Mouse (Mus musculus): Measurements from ENCODE around the gene Atp6v0d1. TPM values are rescaled to one million over a fixed set of nuclear protein-coding genes. Genes with fewer than 3 reads are reported as not detected.
A peak's percentile ranks its signal among the peaks of the same experiment; 100 is the strongest.

The Atp6v0d1 gene
- 75.4 and 84.3 TPM in 2 replicates for polyA plus RNA-seq (2016; fragmentation: Nextera tagmentation; extraction: Ambion mirVana)

- Histone ChIP-seq H3K9me3 (no peaks in the 10 kb centered on the region), H3K9ac (peak within 1 kb of the TSS; percentile 84), H3K27ac (peak within 1 kb of the TSS; percentile 63), H3K4me3 (peak within 1 kb of the TSS; percentile 93), H3K4me2 (replicated peaks) (peak within 1 kb of the TSS; percentile 83), H3K27me3 (peaks cover 6% of the 10 kb centered on the region; the same call in 1 of the 2 replicates), H3K36me3 (no peaks in the 10 kb centered on the region), H3K4me1 (peaks cover 20% of the 10 kb centered on the region)
- peak; percentile 99 for ATAC-seq (ENCODE audit: insufficient number of reproducible peaks, insufficient read depth, low FRiP score, low TSS enrichment)
- 5% methylated on average over 51 of the region's 53 CpGs for WGBS
Measured at GRCm38 (mm10) chr8:105565952-105566702, at the start of gene Atp6v0d1. TSS of gene Atp6v0d1 (minus strand) at chr8:105566047.

DNA sequence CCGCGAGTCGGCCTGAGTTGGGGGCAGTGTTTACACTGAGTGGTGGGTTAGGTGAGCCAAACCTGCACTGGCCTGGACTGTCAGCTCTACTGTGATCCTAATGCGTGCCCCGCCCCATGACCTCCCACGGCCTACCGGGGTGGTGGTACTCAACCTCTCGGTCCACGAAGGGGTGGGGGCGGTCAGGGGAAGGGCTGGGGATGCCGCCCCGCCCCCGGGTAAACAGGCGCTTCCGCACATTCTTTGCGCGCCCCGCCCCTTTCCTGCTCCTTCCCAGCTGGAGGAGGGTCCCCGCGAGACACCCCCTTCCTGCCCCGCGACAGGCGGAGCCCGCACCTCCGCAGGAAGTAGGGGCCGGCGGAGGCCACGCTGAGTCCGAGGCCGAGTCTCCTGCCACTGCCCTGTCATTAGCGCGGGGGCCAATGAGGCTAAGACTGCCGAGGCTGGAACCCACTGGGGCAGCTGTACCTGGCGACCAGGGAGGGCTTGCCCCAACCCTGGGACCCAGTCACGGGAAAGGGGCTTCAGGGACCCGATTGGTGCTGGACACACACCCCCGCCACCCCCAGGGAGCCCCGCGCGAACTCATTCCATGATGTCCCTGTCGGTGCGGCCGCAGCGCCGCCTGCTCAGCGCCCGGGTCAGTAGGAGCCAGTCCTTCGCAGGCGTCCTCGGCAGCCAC lies 48.1 kb upstream of the Atp6v0d1 start:
- H3K27ac ChIP-seq, result no peak overlapping the region
- WGBS, result 1% methylated on average over 49 of the region's 50 CpGs

GRCm38 (mm10) chr8:105613037-105613436 lies 47.2 kb upstream of the Atp6v0d1 start:
- WGBS, result 4% methylated on average over 20 of the region's 20 CpGs
- Histone ChIP-seq H3K4me1 (peaks cover 14% of the 10 kb centered on the region), H3K36me3 (peaks cover 24% of the 10 kb centered on the region), H3K4me3 (peak overlapping the region; percentile 17; the same call in 1 of the 2 replicates), H3K27me3 (peaks cover 29% of the 10 kb centered on the region), H3K4me2 (replicated peaks) (peak overlapping the region; percentile 99), H3K27ac (no peak overlapping the region), H3K9me3 (no peaks in the 10 kb centered on the region), H3K9ac (no peak overlapping the region)
- no peak for ATAC-seq (ENCODE audit: insufficient number of reproducible peaks, insufficient read depth, low FRiP score, low TSS enrichment)

More for the DNA sequence above, 48.1 kb upstream of the Atp6v0d1 start:
- peak overlapping the region; percentile 99 for H3K4me2 ChIP-seq (replicated peaks)
- peak; percentile 61; the same call in 1 of the 2 replicates for ATAC-seq (ENCODE audit: insufficient number of reproducible peaks, insufficient read depth, low FRiP score, low TSS enrichment)
- H3K27me3 ChIP-seq, result peaks cover 29% of the 10 kb centered on the region
- H3K9ac ChIP-seq, result peak overlapping the region; percentile 68
- peak overlapping the region; percentile 52 for H3K4me3 ChIP-seq
- H3K36me3 ChIP-seq, result peaks cover 33% of the 10 kb centered on the region
- peaks cover 14% of the 10 kb centered on the region for H3K4me1 ChIP-seq
- H3K9me3 ChIP-seq, result no peaks in the 10 kb centered on the region

DNA sequence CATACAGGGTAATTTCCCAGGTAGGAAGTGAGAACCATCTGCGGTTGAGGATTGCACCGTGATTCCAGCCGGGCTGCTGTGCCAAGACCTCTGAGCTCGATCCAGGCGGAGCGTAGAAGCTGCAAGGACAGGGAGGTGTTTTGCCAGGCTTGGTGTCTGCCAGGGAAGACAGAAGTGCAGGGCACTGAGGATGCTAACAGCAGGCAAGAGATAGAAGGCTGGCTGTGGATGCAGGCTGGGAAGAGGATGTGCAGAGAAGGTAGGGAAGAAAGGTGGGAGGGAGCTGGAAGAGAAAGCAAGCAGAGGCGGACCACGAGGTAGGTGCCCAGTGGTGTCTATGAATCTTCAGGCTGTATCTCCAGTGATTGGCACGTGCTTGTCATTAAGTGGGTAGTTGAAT lies 46.0 kb upstream of the Atp6v0d1 start:
- Histone ChIP-seq H3K4me1 (peaks cover 23% of the 10 kb centered on the region), H3K36me3 (peaks cover 12% of the 10 kb centered on the region), H3K27ac (no peak overlapping the region), H3K9ac (no peak overlapping the region), H3K4me3 (no peak overlapping the region), H3K9me3 (no peaks in the 10 kb centered on the region), H3K27me3 (peaks cover 29% of the 10 kb centered on the region), H3K4me2 (replicated peaks) (no peak overlapping the region)
- WGBS, result 86% methylated on average over 9 of the region's 9 CpGs
- ATAC-seq (ENCODE audit: insufficient number of reproducible peaks, insufficient read depth, low FRiP score, low TSS enrichment), result no peak

DNA sequence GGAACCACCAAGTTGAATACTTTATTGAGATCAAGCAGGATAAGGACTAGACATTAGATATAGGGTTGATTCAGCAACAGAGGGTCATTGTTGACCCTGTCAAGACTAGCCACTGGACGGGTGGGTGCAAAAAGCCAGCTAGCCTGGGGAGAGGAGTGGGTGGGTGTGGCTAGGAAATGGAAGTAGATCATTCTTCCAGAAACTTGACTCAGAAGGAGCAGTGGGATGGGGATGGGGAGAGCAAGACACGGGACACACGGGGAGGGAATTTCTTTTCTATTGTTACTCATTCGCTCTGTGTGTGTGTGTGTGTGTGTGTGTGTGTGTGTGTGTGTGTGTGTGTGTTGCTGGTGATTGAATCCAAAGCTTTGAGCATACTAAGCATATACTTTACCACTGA lies 43.9 kb upstream of the Atp6v0d1 start:
- ATAC-seq (ENCODE audit: insufficient number of reproducible peaks, insufficient read depth, low FRiP score, low TSS enrichment), result no peak
- WGBS, result 65% methylated on average over 4 of the region's 4 CpGs
- H3K36me3 ChIP-seq, result no peaks in the 10 kb centered on the region
- H3K27ac ChIP-seq, result no peak overlapping the region
- no peak overlapping the region for H3K4me3 ChIP-seq
- H3K4me2 ChIP-seq (replicated peaks), result no peak overlapping the region
- H3K9me3 ChIP-seq, result no peaks in the 10 kb centered on the region
- H3K9ac ChIP-seq, result no peak overlapping the region
- peaks cover 34% of the 10 kb centered on the region for H3K4me1 ChIP-seq
- H3K27me3 ChIP-seq, result peaks cover 21% of the 10 kb centered on the region

DNA sequence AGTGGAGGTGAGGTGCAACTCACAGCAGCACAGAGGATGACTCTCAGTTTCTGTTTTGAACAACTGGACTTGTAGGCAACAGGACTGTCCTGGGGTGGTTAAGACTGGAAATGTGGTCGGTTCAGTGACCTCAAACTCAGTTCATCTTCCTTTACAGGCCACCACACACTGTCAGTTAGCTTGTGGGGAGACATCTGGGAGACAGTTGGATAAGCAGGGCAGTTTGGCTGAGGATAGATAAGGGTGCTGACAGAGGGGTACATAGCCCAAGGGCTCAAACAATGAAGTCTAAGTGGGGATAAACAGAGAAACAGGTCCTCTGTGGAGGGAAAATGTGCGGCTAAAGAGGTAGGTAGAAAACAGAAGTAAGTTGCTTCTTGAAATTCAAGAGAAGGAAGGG lies 43.5 kb upstream of the Atp6v0d1 start:
- no peak for ATAC-seq (ENCODE audit: insufficient number of reproducible peaks, insufficient read depth, low FRiP score, low TSS enrichment)

GRCm38 (mm10) chr8:105607684-105608083 lies 41.8 kb upstream of the Atp6v0d1 start:
- Histone ChIP-seq H3K9ac (no peak overlapping the region), H3K27ac (no peak overlapping the region), H3K4me1 (peaks cover 20% of the 10 kb centered on the region), H3K27me3 (peaks cover 11% of the 10 kb centered on the region), H3K4me2 (replicated peaks) (no peak overlapping the region), H3K9me3 (no peaks in the 10 kb centered on the region), H3K36me3 (no peaks in the 10 kb centered on the region), H3K4me3 (no peak overlapping the region)
- no peak for ATAC-seq (ENCODE audit: insufficient number of reproducible peaks, insufficient read depth, low FRiP score, low TSS enrichment)
- 29% methylated on average over 4 of the region's 4 CpGs for WGBS

More for the DNA sequence above, 43.5 kb upstream of the Atp6v0d1 start:
- peaks cover 32% of the 10 kb centered on the region for H3K4me1 ChIP-seq
- no peaks in the 10 kb centered on the region for H3K9me3 ChIP-seq
- H3K27me3 ChIP-seq, result peaks cover 17% of the 10 kb centered on the region
- whole genome bisulfite sequencing, result 71% methylated on average over 2 of the region's 2 CpGs
- no peak overlapping the region for H3K27ac ChIP-seq
- H3K4me2 ChIP-seq (replicated peaks), result no peak overlapping the region
- no peak overlapping the region for H3K4me3 ChIP-seq
- no peak overlapping the region for H3K9ac ChIP-seq
- no peaks in the 10 kb centered on the region for H3K36me3 ChIP-seq

DNA sequence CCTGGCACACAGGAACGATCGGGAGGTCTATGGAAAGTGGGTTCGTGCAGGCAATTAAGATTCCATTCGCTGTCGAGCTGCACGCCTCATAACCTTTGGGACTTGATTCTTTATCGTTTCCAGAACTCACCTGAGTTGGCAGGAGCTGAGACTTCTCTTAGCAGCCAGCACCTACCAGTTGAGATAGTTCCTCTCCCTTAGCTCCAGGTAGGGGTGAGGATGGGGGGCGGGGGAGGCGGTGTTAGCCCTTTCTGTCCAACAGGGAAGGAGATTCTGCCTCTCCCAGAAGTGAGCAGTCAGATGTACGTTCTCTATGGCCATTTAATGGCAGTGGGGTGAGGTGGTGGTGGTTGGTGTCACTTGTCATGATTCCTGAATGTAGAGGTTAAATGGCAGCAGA lies 41.2 kb upstream of the Atp6v0d1 start:
- no peak overlapping the region for H3K27ac ChIP-seq
- H3K36me3 ChIP-seq, result no peaks in the 10 kb centered on the region
- H3K9ac ChIP-seq, result peak overlapping the region; percentile 82
- WGBS, result 7% methylated on average over 10 of the region's 10 CpGs
- no peaks in the 10 kb centered on the region for H3K9me3 ChIP-seq
- ATAC-seq (ENCODE audit: insufficient number of reproducible peaks, insufficient read depth, low FRiP score, low TSS enrichment), result no peak
- H3K4me1 ChIP-seq, result peaks cover 20% of the 10 kb centered on the region
- H3K4me3 ChIP-seq, result peak overlapping the region; percentile 78
- peak overlapping the region; percentile 97 for H3K4me2 ChIP-seq (replicated peaks)
- peaks cover 4% of the 10 kb centered on the region for H3K27me3 ChIP-seq

DNA sequence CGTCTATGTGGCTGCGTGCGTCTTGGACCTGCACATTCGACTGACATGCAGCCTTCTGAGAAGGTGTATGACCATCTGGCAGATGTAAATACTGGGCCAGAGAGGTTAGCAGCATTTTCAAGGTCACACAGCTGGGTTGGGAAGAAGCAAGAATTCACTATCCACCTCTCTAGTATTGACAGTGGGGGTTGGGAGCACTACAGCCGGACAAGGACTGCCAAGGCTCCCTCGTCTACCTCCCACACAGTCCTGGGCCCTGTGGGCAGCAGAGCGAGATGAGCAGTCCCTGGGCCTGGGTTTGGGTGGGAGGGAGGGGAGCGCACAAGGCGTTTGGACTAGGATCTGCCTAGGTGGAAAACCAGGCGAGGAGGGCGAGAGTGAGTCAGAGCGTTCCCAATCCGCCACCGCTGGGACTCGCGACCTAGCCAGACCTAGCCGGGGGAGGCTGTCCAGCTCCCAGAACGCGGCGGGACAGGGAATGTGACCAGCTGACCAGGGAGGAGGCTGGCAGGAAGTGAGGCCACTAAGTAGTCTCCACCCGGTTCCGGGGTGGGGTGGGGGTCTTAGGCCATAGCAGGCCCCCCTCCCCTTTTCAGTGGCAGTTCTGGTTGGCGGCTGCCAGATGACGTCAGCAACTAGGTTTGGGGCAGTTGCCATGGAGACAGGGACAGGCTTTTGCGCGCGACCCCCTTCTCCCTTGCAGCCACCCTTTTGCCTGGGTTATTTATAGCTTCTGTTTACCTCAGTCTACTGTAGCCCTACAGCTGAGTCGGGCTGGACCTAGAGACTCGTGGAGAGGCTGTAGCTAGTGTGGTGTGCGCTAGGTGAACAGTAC lies 40.6 kb upstream of the Atp6v0d1 start:
- Histone ChIP-seq H3K27me3 (no peaks in the 10 kb centered on the region), H3K36me3 (no peaks in the 10 kb centered on the region), H3K4me2 (replicated peaks) (peak overlapping the region; percentile 97), H3K9ac (peak overlapping the region; percentile 82), H3K27ac (no peak overlapping the region; the same call in 1 of the 2 replicates), H3K9me3 (no peaks in the 10 kb centered on the region), H3K4me1 (peaks cover 20% of the 10 kb centered on the region), H3K4me3 (peak overlapping the region; percentile 78)
- ATAC-seq (ENCODE audit: insufficient number of reproducible peaks, insufficient read depth, low FRiP score, low TSS enrichment), result peak; percentile 72
- 1% methylated on average over 30 of the region's 30 CpGs for WGBS

GRCm38 (mm10) chr8:105605491-105606188 lies 39.8 kb upstream of the Atp6v0d1 start:
- Histone ChIP-seq H3K9me3 (no peaks in the 10 kb centered on the region), H3K9ac (peak overlapping the region; percentile 82), H3K27me3 (no peaks in the 10 kb centered on the region), H3K36me3 (no peaks in the 10 kb centered on the region), H3K4me3 (peak overlapping the region; percentile 78), H3K4me1 (peaks cover 20% of the 10 kb centered on the region), H3K4me2 (replicated peaks) (peak overlapping the region; percentile 97), H3K27ac (peak overlapping the region; percentile 80)
- ATAC-seq (ENCODE audit: insufficient number of reproducible peaks, insufficient read depth, low FRiP score, low TSS enrichment), result no peak
- under 1% methylated on average over 36 of the region's 39 CpGs for WGBS

Data from embryonic facial prominence, embryonic 12.5 days (tissue).